Mouse (Mus musculus) E14TG2a.4 (cell line): ENCODE data around the gene Adcy7.

ENCODE experiments used
- H3K27me3 ChIP-seq: 2 replicates; pipeline ENCODE4 v1.6.1; 2014; ENCODE audit warnings: low read length, control low read depth; ENCODE audit not compliant: insufficient read depth
- H3K36me3 ChIP-seq: 2 replicates; pipeline ENCODE4 v1.6.1; 2014; ENCODE audit warnings: low read length, control low read depth; ENCODE audit not compliant: insufficient read depth
- H3K4me1 ChIP-seq: replicated peaks from 2 replicates; pipeline ENCODE4 v1.6.1; 2014; ENCODE audit warnings: low read depth, low read length, control low read depth
- H3K4me3 ChIP-seq: replicated peaks from 2 replicates; pipeline ENCODE4 v1.5.1; 2014; ENCODE audit warnings: mild to moderate bottlenecking, low read length
- H3K9me3 ChIP-seq: 2 replicates; pipeline ENCODE4 v1.6.1; 2014; ENCODE audit warnings: low read length, control low read depth
- CTCF ChIP-seq: conservative IDR thresholded peaks from 2 replicates; pipeline ENCODE4 v1.5.1; 2014; ENCODE audit warnings: low read length
- NANOG ChIP-seq: IDR thresholded peaks from 2 replicates; pipeline ENCODE4 v1.6.1; 2014; ENCODE audit warnings: borderline replicate concordance, low read length, mixed read lengths
- POU5F1 ChIP-seq: IDR thresholded peaks from 2 replicates; pipeline ENCODE4 v1.6.1; 2014; ENCODE audit warnings: low read length, borderline replicate concordance

Gene Adcy7

DNA sequence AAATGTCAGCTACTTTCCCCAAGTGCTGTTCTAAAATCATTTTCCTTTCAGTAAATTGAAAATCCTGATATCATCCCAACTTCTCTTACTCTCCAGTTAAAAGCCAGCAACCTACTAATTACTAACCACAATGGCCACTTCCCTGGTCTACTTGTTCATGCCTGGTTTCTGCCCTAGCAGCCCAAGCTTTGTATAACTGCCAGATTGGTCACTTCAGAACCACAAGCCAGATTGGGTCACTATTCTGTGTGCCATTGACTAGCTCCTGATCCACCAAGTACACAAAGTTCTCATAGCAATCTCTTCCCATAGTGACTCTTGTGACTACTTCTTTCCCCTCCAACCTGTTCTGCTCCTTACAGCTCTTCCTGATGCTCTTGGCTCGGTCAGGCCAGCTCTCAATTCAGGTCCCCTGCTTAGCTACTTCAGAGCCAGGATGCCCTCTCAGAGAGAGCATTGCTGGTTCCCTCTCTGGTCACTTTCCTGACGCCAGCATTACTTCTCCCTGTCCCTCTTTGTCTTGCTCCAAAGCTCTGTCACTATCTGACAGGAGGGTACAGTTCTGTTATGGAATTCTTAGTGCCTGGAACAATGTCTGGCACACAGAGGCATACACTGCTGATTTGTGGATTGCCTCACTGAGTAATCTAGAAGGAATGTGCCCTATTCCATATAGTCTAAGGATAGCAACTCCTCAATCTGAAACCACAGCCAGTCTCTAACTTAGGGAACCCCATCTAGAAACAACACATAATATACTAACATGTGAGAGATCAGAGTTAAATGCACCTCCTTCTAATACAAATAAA, 67.9 kb downstream of the Adcy7 start:
- TF ChIP-seq NANOG (no peak), POU5F1 (no peak), CTCF (no peak)
- Histone ChIP-seq H3K36me3 (peaks cover 94% of the 10 kb centered on the region), H3K9me3 (no peaks in the 10 kb centered on the region), H3K27me3 (no peaks in the 10 kb centered on the region), H3K4me1 (no peaks in the 10 kb centered on the region), H3K4me3 (no peak overlapping the region)

DNA sequence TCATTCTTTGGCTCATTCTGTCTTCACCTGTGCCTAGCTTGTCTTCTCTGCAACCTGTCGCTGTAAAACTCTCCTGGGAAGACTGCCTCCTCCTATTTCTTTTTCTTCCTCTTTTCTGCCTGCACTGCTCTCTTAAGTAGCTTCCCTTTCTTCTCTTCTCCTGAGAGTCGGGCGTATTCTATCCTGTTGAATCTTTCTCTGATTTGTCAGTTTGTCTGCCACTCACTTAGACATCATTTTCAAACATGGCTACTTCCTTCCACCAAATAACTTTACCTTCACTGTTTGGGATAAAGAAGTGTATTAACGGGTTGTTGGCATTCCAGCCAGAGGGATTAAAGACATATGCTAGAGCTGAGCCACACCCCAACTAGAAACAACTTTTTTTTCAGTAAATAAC, 69.8 kb downstream of the Adcy7 start:
- Histone ChIP-seq H3K27me3 (no peaks in the 10 kb centered on the region), H3K9me3 (no peaks in the 10 kb centered on the region), H3K36me3 (peaks cover 94% of the 10 kb centered on the region), H3K4me1 (no peaks in the 10 kb centered on the region), H3K4me3 (no peak overlapping the region)
- TF ChIP-seq POU5F1 (no peak), CTCF (no peak), NANOG (no peak)

DNA sequence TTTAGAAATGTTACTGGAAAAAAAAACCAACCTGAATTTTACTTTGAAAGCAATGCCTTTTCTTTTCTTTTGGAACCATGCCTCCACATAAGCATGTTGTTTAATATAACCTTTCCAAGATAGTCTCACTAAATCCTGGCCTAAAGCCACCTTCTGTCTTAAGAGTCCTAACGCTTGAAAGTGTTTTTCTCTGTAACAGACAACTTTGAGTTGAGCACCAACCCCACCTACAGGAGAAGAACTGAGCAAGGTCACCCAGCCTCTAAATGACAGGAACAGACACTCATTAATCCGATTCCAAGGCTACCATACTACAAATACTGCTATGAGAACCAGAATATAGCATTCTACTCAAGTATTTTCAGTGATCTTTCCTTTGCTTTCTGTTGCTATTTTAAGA, 76.8 kb downstream of the Adcy7 start:
- Histone ChIP-seq H3K36me3 (peaks cover 92% of the 10 kb centered on the region), H3K4me1 (no peaks in the 10 kb centered on the region), H3K27me3 (no peaks in the 10 kb centered on the region), H3K4me3 (no peak overlapping the region), H3K9me3 (no peaks in the 10 kb centered on the region)
- TF ChIP-seq POU5F1 (no peak), CTCF (no peak), NANOG (no peak)

DNA sequence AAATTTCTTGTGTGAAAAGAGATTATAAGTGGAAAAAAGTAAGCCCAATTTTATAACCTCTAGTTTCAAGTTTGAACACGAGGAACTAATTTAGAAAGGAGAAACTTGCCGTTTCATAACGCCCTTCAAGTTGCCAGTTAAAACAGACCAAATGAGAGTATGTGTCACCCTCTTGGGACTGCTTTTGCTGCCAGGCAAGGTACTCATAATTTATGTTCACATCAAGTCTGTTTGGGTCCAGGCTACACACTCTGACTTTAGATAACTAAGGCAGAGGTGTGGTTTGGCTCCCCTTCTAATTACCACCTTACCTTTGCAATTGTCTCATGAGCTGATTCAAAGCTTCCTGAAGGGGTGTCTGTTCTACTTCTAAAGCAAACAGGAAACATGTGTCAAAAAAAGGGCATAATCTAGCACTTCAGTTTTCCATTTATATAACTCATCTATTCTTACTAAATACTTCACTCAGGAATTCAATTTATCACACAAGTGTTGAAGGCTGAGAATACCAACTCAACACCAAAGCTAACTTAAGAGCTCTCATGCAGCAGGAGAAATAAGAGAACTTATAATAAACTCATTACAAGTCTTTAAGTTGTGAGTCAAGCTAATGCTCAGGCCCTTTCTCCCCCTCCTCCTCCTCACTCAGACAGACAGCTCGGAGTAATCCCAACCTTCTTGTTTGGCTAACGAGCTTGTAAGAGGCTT, 85.2 kb downstream of the Adcy7 start:
- peaks cover 17% of the 10 kb centered on the region for H3K4me1 ChIP-seq
- TF ChIP-seq CTCF (no peak), POU5F1 (no peak), NANOG (no peak)
- H3K27me3 ChIP-seq = no peaks in the 10 kb centered on the region
- H3K9me3 ChIP-seq = no peaks in the 10 kb centered on the region
- peaks cover 74% of the 10 kb centered on the region for H3K36me3 ChIP-seq
- H3K4me3 ChIP-seq = no peak overlapping the region

- Histone ChIP-seq H3K36me3 (peaks cover 68% of the 10 kb centered on the region), H3K4me3 (no peak overlapping the region), H3K4me1 (peaks cover 23% of the 10 kb centered on the region), H3K27me3 (no peaks in the 10 kb centered on the region), H3K9me3 (no peaks in the 10 kb centered on the region)
- TF ChIP-seq POU5F1 (no peak), NANOG (no peak), CTCF (peak; percentile 36)
Observed at GRCm38 (mm10) chr8:88357946-88358345, 85.7 kb downstream of the Adcy7 start.

DNA sequence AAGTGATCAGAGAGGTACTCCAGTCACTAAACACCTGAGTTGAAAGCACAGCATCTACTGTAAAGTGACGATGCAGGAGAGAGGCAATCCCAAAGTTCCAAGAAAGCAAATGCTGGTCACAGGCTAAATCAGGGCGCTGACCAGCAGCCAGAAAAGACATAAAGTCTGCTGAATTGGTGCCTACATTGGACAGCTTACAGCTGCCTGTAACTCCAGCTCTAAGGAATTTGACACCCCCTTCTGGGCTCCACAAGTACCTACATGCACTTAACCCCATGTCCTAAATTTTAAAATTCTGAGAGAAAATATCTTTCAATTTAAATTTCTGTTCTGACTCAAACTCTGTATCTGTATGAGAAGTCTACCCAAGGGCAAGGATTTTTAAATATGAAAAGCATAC, 87.8 kb downstream of the Adcy7 start:
- no peaks in the 10 kb centered on the region; the same call in 1 of the 2 replicates for H3K27me3 ChIP-seq
- H3K9me3 ChIP-seq = no peaks in the 10 kb centered on the region
- peaks cover 24% of the 10 kb centered on the region for H3K4me1 ChIP-seq
- 0 out of 2 replicates have a peak overlapping the region, but pooled peaks have one; percentile 91 for H3K4me3 ChIP-seq
- TF ChIP-seq NANOG (no peak), POU5F1 (no peak), CTCF (peak; percentile 32)
- peaks cover 48% of the 10 kb centered on the region for H3K36me3 ChIP-seq

DNA sequence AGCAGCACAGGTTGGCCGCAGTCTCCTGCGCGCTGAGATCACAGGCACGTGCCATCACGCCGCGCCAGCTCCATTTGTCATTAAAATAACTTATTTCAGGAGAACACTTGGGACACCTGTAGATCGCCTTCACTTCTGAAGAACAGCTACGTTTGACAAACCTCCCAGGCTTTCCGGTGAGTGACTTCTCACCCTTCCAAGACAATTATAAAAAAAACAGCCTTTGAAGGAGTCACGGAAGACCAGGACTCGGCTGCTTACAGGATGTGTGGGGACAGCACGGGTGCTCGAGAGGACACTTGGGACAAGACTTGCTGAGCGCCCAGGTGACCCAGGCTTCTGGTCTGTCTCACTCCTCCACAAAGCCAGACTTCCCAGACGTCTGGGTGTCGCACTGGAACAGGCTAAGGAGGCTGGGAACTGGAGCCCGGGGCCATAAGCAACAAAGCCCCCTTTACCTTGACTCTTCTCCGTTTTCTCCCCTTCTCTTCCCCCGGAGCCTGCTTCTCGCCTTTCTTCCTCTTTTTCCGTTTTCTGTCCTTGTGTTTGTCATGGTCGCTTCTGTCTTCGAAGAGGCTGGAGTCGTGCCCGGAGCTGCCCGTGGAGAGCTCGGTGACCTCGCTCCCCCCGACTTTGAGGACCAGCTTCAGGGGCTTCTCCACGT, 89.0 kb downstream of the Adcy7 start:
- no peaks in the 10 kb centered on the region for H3K9me3 ChIP-seq
- H3K27me3 ChIP-seq = peaks cover 5% of the 10 kb centered on the region; the same call in 1 of the 2 replicates
- peak overlapping the region; percentile 91 for H3K4me3 ChIP-seq
- TF ChIP-seq CTCF (no peak), POU5F1 (no peak), NANOG (no peak)
- H3K4me1 ChIP-seq = peaks cover 24% of the 10 kb centered on the region
- peaks cover 36% of the 10 kb centered on the region for H3K36me3 ChIP-seq

DNA sequence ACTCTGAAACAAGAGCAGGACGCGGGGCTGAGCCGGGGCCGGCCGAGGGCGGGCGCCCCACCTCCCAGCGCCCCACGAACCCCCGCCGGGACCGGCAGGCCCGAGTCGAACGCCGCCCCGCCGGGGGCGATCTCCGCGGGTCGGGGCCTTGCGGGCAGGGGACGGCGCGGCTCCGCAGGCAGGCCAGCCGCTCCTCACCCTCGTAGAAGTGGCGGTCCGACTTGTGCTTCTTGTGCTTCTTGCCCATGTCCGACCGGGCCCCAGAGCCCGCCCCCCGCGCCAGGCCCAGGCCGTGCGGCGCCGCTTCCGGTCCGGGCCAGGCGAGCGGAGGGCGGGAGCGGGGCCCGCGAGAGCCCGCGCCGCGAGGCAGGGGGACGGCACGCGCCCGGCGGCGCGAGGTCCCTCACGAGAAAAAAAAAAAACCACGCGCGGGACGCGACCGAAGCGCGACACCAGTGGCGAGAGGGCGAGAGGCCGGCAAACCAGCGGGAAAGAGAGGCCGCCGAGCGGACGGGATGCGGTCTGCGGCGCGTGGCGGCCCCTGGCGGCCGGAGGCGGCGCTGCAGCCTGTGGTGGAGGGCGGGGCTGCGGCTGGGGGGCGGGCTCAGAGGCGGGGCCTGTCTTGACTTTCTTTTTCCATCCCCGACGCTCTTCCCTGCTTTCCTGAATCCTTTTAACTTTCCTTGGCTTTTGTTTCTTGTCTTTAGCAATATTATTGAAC, 89.7 kb downstream of the Adcy7 start, which contains the start of gene Brd7:
Brd7 (minus strand) TSS at position 487 of the 721 bp plus-strand sequence.
- H3K27me3 ChIP-seq = peaks cover 5% of the 10 kb centered on the region; the same call in 1 of the 2 replicates
- H3K4me3 ChIP-seq = peak within 1 kb of the TSS; percentile 91
- no peaks in the 10 kb centered on the region for H3K9me3 ChIP-seq
- H3K4me1 ChIP-seq = peaks cover 24% of the 10 kb centered on the region
- TF ChIP-seq POU5F1 = no peak
- no peak for TF ChIP-seq CTCF
- no peak for TF ChIP-seq NANOG
- peaks cover 29% of the 10 kb centered on the region for H3K36me3 ChIP-seq
